Mouse (Mus musculus) hindbrain, postnatal 0 days (tissue): ENCODE results near the gene Cdc6. TPM values are rescaled to one million over a fixed set of nuclear protein-coding genes. Genes with fewer than 3 reads are reported as not detected.

Experiments used
- ATAC-seq: fragments of 200-750 bp; cut with Nextera tagmentation; 2 replicates; pipeline ENCODE4 v1.8.0; 2017; ENCODE audit warnings: mild to moderate bottlenecking, moderate TSS enrichment, moderate library complexity
- DNase-seq: peaks from one replicate; pipeline ENCODE4 v3.0.0-alpha.2; 2015; ENCODE audit warnings: low spot score
- H3K27ac ChIP-seq: fragments of 300-500 bp; sonication (generic); 2 replicates; pipeline ENCODE4 v1.5.1; 2014; ENCODE audit warnings: mild to moderate bottlenecking
- H3K27me3 ChIP-seq: fragments of 300-500 bp; sonication (generic); 2 replicates; pipeline ENCODE4 v1.6.1; 2014; ENCODE audit warnings: low read length, mixed read lengths; ENCODE audit not compliant: insufficient read depth
- H3K36me3 ChIP-seq: fragments of 300-500 bp; sonication (generic); 2 replicates; pipeline ENCODE4 v1.6.1; 2014; ENCODE audit warnings: low read length, mixed read lengths; ENCODE audit not compliant: insufficient read depth
- H3K4me1 ChIP-seq: fragments of 300-500 bp; sonication (generic); 2 replicates; pipeline ENCODE4 v1.6.1; 2014; ENCODE audit warnings: antibody characterized with exemption, low read length, mixed read lengths; ENCODE audit not compliant: insufficient read depth
- H3K4me2 ChIP-seq: fragments of 300-500 bp; sonication (generic); 2 replicates; pipeline ENCODE4 v1.6.1; 2014; ENCODE audit warnings: low read depth, mild to moderate bottlenecking, low read length, moderate library complexity, mixed read lengths
- H3K4me3 ChIP-seq: fragments of 300-500 bp; sonication (generic); 2 replicates; pipeline ENCODE4 v1.5.1; 2014; ENCODE audit warnings: low read length
- H3K9ac ChIP-seq: fragments of 300-500 bp; sonication (generic); replicated peaks from 2 replicates; pipeline ENCODE4 v1.6.1; 2014; ENCODE audit warnings: mild to moderate bottlenecking, low read length, moderate library complexity, mixed read lengths
- H3K9me3 ChIP-seq: fragments of 300-500 bp; sonication (generic); 2 replicates; pipeline ENCODE4 v1.6.1; 2016; ENCODE audit warnings: low read length, mixed read lengths
- CTCF ChIP-seq: IDR thresholded peaks from 2 replicates; pipeline ENCODE4 v1.5.1; 2016; ENCODE audit warnings: antibody characterized with exemption, control low read depth, low read depth
- WGBS: fragments of 180-500 bp; shearing (Covaris S2); extraction: QIAGEN DNeasy Blood & Tissue Kit; methylation state at CpG from one replicate; pipeline ENCODE4 v1.1.7; 2014; 5-methylcytosine and 5-hydroxymethylcytosine counted together
- polyA plus RNA-seq: library from polyadenylated mRNA; unstranded; fragments of >200 nt; fragmentation: Nextera tagmentation; extraction: Ambion mirVana; gene quantifications from 2 replicates; pipeline ENCODE4 v1.2.1, GENCODE M21; 2015
- total RNA-seq: library from RNA; depleted of rRNA; stranded (reverse); fragments of >200 nt; gene quantifications from 2 replicates; pipeline ENCODE4 v1.2.3, GENCODE M21; 2014

Cdc6 gene
- total and polyA plus RNA-seq, 2 experiments from 2014 or later: 2.5 to 3.0 TPM

GRCm38 (mm10) chr11:98934367-98934766 is 26.8 kb downstream of the Cdc6 start:
- H3K4me3 ChIP-seq: no peak overlapping the region
- ATAC-seq (no peak), DNase-seq (no peak)
- H3K27ac ChIP-seq: no peak overlapping the region
- H3K4me2 ChIP-seq: no peak overlapping the region
- WGBS: 89% methylated on average over 3 of the region's 3 CpGs
- peaks cover 42% of the 10 kb centered on the region for H3K4me1 ChIP-seq
- TF ChIP-seq CTCF: no peak
- no peaks in the 10 kb centered on the region for H3K36me3 ChIP-seq
- no peak overlapping the region for H3K9ac ChIP-seq
- H3K9me3 ChIP-seq: no peaks in the 10 kb centered on the region
- no peaks in the 10 kb centered on the region for H3K27me3 ChIP-seq

- Histone ChIP-seq H3K4me2 (no peak overlapping the region), H3K9me3 (no peaks in the 10 kb centered on the region), H3K4me3 (no peak overlapping the region), H3K36me3 (no peaks in the 10 kb centered on the region), H3K4me1 (peaks cover 38% of the 10 kb centered on the region), H3K9ac (no peak overlapping the region), H3K27me3 (no peaks in the 10 kb centered on the region), H3K27ac (no peak overlapping the region)
- DNase-seq (no peak), ATAC-seq (no peak)
- TF ChIP-seq CTCF: no peak
- WGBS: 90% methylated on average over 3 of the region's 3 CpGs
Measured at GRCm38 (mm10) chr11:98935123-98935522, 27.5 kb downstream of the Cdc6 start.

GRCm38 (mm10) chr11:98936170-98936569 is 28.6 kb downstream of the Cdc6 start:
- H3K9me3 ChIP-seq: no peaks in the 10 kb centered on the region
- DNase-seq: no peak
- no peaks in the 10 kb centered on the region for H3K27me3 ChIP-seq
- ATAC-seq: no peak
- no peak overlapping the region for H3K4me3 ChIP-seq
- H3K36me3 ChIP-seq: no peaks in the 10 kb centered on the region
- H3K9ac ChIP-seq: no peak overlapping the region
- 15% methylated on average over 29 of the region's 29 CpGs for WGBS
- peak overlapping the region; percentile 93; the same call in 1 of the 2 replicates for H3K4me2 ChIP-seq
- peaks cover 37% of the 10 kb centered on the region for H3K4me1 ChIP-seq
- H3K27ac ChIP-seq: no peak overlapping the region
- TF ChIP-seq CTCF: no peak

GRCm38 (mm10) chr11:98936606-98937409 is 29.2 kb downstream of the Cdc6 start:
- peak overlapping the region; percentile 93 for H3K4me2 ChIP-seq
- H3K36me3 ChIP-seq: no peaks in the 10 kb centered on the region
- H3K4me3 ChIP-seq: peak overlapping the region; percentile 57
- ATAC-seq: peak; percentile 25; the same call in 1 of the 2 replicates
- WGBS: 5% methylated on average over 23 of the region's 23 CpGs
- no peaks in the 10 kb centered on the region for H3K9me3 ChIP-seq
- H3K9ac ChIP-seq: peak overlapping the region; percentile 40; the same call in 1 of the 2 replicates
- no peak for DNase-seq
- H3K27me3 ChIP-seq: no peaks in the 10 kb centered on the region
- H3K27ac ChIP-seq: no peak overlapping the region; the same call in 1 of the 2 replicates
- peaks cover 41% of the 10 kb centered on the region for H3K4me1 ChIP-seq
- TF ChIP-seq CTCF: no peak

GRCm38 (mm10) chr11:98937410-98937913 is 29.9 kb downstream of the Cdc6 start:
- H3K9ac ChIP-seq: peak overlapping the region; percentile 40
- no peaks in the 10 kb centered on the region for H3K9me3 ChIP-seq
- H3K4me1 ChIP-seq: peaks cover 39% of the 10 kb centered on the region
- no peak for TF ChIP-seq CTCF
- no peaks in the 10 kb centered on the region for H3K27me3 ChIP-seq
- ATAC-seq (peak; percentile 88), DNase-seq (peak; percentile 91)
- no peaks in the 10 kb centered on the region for H3K36me3 ChIP-seq
- peak overlapping the region; percentile 93 for H3K4me2 ChIP-seq
- H3K4me3 ChIP-seq: peak overlapping the region; percentile 57
- peak overlapping the region; percentile 37; the same call in 1 of the 2 replicates for H3K27ac ChIP-seq
- WGBS: 1% methylated on average over 36 of the region's 38 CpGs

- under 1% methylated on average over 39 of the region's 39 CpGs for WGBS
Measured at GRCm38 (mm10) chr11:98937914-98938694, 30.5 kb downstream of the Cdc6 start.

More at GRCm38 (mm10) chr11:98937914-98938694, 30.5 kb downstream of the Cdc6 start:
- Histone ChIP-seq H3K4me2 (peak overlapping the region; percentile 93), H3K27ac (peak overlapping the region; percentile 37; the same call in 1 of the 2 replicates), H3K4me3 (peak overlapping the region; percentile 57), H3K36me3 (no peaks in the 10 kb centered on the region), H3K9ac (peak overlapping the region; percentile 40), H3K4me1 (peaks cover 38% of the 10 kb centered on the region), H3K9me3 (no peaks in the 10 kb centered on the region), H3K27me3 (no peaks in the 10 kb centered on the region)
- no peak for TF ChIP-seq CTCF
- ATAC-seq (no peak), DNase-seq (no peak)
